Mouse (Mus musculus): ENCODE measurements at regions not wholly inside any gene's neighbourhood (a gene's known extent, or its start where the extent isn't known, plus 50 kb on each side); places are given as distances from the start of the nearest gene placed in this dataset.

DNA sequence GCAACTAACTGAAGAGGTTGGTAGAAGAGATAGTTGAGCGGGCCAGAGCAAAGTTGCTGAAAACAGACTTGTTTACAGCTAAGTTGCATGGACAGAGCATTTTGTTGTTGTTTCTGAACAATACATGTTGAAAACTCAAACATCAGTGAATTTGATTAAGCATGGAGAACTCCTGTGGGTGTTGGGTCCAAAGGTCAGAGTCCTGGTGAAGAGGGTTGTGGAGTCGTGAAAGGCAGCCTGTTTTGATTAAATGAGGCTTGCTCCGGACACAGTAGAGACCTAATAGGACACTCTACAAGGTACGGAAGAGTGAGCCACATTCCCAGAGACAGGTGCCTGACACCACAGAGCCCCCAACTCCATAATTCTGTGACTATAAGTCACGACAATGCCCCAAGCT is 461.1 kb downstream of the Nyap2 start:
- TF ChIP-seq CTCF (conservative IDR thresholded peaks at IDR 0.05 in 1 of 2, IDR thresholded peaks at IDR 0.05 in 1 of 2; ENCODE audit: low read depth in 2 of 2, low read length in 2 of 2): no peak
- no peak for TF ChIP-seq POLR2A (IDR thresholded peaks at IDR 0.05; ENCODE audit: low read depth, low read length)
- no peak for TF ChIP-seq TBP (conservative IDR thresholded peaks at IDR 0.05; ENCODE audit: low read depth, low read length)
- TF ChIP-seq HCFC1 (IDR thresholded peaks at IDR 0.05; ENCODE audit: low read depth, low read length): no peak
- no peak for TF ChIP-seq TCF12 (IDR thresholded peaks at IDR 0.05; ENCODE audit: low read depth, low read length)
- no peak for TF ChIP-seq RAD21 (IDR thresholded peaks at IDR 0.05; ENCODE audit: low read depth, low read length)
- TF ChIP-seq MAX (IDR thresholded peaks at IDR 0.05; ENCODE audit: low read length): no peak
- no peak for TF ChIP-seq EP300 (IDR thresholded peaks at IDR 0.05; ENCODE audit: low read length)
- no peak for TF ChIP-seq SIN3A (IDR thresholded peaks at IDR 0.05; ENCODE audit: low read length)
- TF ChIP-seq ELF1 (IDR thresholded peaks at IDR 0.05; ENCODE audit: low read depth, low read length): no peak
- TF ChIP-seq POLR2AphosphoS2 (IDR thresholded peaks at IDR 0.05; ENCODE audit: low read depth, low read length): no peak

Data from CH12.LX (cell line).